In genomic region chr4:3230908-3231684, GRCm38 (mm10) we compare ENCODE assay signal across 9 mouse cellular contexts. TPM values are rescaled to one million over a fixed set of nuclear protein-coding genes. Genes with fewer than 3 reads are reported as not detected.
DNase-seq lines count a peak whose midpoint lies in the region; ATAC-seq and TF ChIP-seq lines count a peak whose summit lies in the region.
"Had no signal": no experiment of that assay in that cellular context is flagged by ENCODE, and none has a peak within 500 bp of the region (broad histone marks: within the 10 kb centered on the region; RNA-seq: fewer than 3 reads in every experiment).

No protein-coding gene starts in this region.

- no peaks in the 10 kb centered on the region for H3K36me3 ChIP-seq in hindbrain, embryonic 16.5 days (ENCODE audit: control insufficient read depth, insufficient read depth, low read length)
- no peaks in the 10 kb centered on the region for H3K36me3 ChIP-seq in liver, embryonic 11.5 days (ENCODE audit: control insufficient read depth, insufficient read depth, low read length)
- H3K36me3 ChIP-seq in midbrain, postnatal 0 days (ENCODE audit: insufficient read depth, low read length): no peaks in the 10 kb centered on the region

- no peaks in the 10 kb centered on the region for H3K4me1 ChIP-seq in hindbrain, embryonic 16.5 days (ENCODE audit: control insufficient read depth, insufficient read depth, low read depth, low read length)
- H3K4me1 ChIP-seq in liver, embryonic 11.5 days (replicated peaks; ENCODE audit: control insufficient read depth, insufficient read depth, low read length): no peaks in the 10 kb centered on the region
- H3K4me1 ChIP-seq in midbrain, postnatal 0 days (ENCODE audit: insufficient read depth, low read length): no peaks in the 10 kb centered on the region

- peaks cover 25% of the 10 kb centered on the region for H3K9me3 ChIP-seq in hindbrain, embryonic 16.5 days (ENCODE audit: control insufficient read depth, low read length)
- H3K9me3 ChIP-seq in liver, embryonic 11.5 days (ENCODE audit: control insufficient read depth, low read length): peaks cover 21% of the 10 kb centered on the region
- peaks cover 40% of the 10 kb centered on the region for H3K9me3 ChIP-seq in midbrain, postnatal 0 days (ENCODE audit: low read length)

- peak overlapping the region; percentile 41 for H3K4me3 ChIP-seq in hindbrain, embryonic 16.5 days (ENCODE audit: low read length)
- H3K4me3 ChIP-seq in liver, embryonic 11.5 days (ENCODE audit: low read depth, low read length): peak overlapping the region; percentile 41
- peak overlapping the region; percentile 31; the same call in 1 of the 2 replicates for H3K4me3 ChIP-seq in midbrain, postnatal 0 days (ENCODE audit: low read depth, low read length)

- DNase-seq in heart, adult 11 months: peak; percentile 97
- no peak for DNase-seq in heart, adult 8-10 months (ENCODE audit: low spot score)
- DNase-seq in gastrocnemius, postnatal 10 days: peak; percentile 80
- DNase-seq in liver, embryonic 11.5 days (ENCODE audit: low spot score): peak; percentile 59
- DNase-seq in midbrain, postnatal 0 days (ENCODE audit: low spot score): no peak
- DNase-seq in right cerebral cortex, postnatal 14 days: no peak
- DNase-seq in left cerebral cortex, adult 18-20 months (ENCODE audit: low spot score in 2 of 2): no peak

- 9% methylated on average over 28 of the region's 48 CpGs for WGBS in hindbrain, embryonic 16.5 days
- WGBS in liver, embryonic 11.5 days: 6% methylated on average over 39 of the region's 48 CpGs
- WGBS in midbrain, postnatal 0 days: 9% methylated on average over 31 of the region's 48 CpGs

- H3K9ac ChIP-seq in hindbrain, embryonic 16.5 days (ENCODE audit: low read depth, low read length): peak overlapping the region; percentile 44
- H3K9ac ChIP-seq in liver, embryonic 11.5 days (ENCODE audit: low read depth, low read length): no peak overlapping the region
- no peak overlapping the region for H3K9ac ChIP-seq in midbrain, postnatal 0 days (replicated peaks; ENCODE audit: low read length, poor library complexity, severe bottlenecking)

- H3K4me2 ChIP-seq in hindbrain, embryonic 16.5 days (ENCODE audit: low read length): peak overlapping the region; percentile 71
- H3K4me2 ChIP-seq in liver, embryonic 11.5 days: peak overlapping the region; percentile 66
- peak overlapping the region; percentile 56 for H3K4me2 ChIP-seq in midbrain, postnatal 0 days (ENCODE audit: low read depth, low read length, poor library complexity, severe bottlenecking)

- ATAC-seq in hindbrain, embryonic 16.5 days: 0 out of 2 replicates have a peak, but pooled peaks have one; percentile 16
- ATAC-seq in liver, embryonic 11.5 days (replicated peaks; ENCODE audit: low FRiP score): peak; percentile 56; the same call in 1 of the 2 replicates
- ATAC-seq in midbrain, postnatal 0 days (ENCODE audit: low FRiP score): no peak

- H3K27me3 ChIP-seq in hindbrain, embryonic 16.5 days (replicated peaks; ENCODE audit: control insufficient read depth, insufficient read depth, low read length): no peaks in the 10 kb centered on the region
- H3K27me3 ChIP-seq in liver, embryonic 11.5 days (replicated peaks; ENCODE audit: control insufficient read depth, insufficient read depth, low read length): no peaks in the 10 kb centered on the region
- H3K27me3 ChIP-seq in midbrain, postnatal 0 days (ENCODE audit: insufficient read depth, low read length): no peaks in the 10 kb centered on the region

- H3K27ac ChIP-seq in hindbrain, embryonic 16.5 days (ENCODE audit: low read depth, low read length): no peak overlapping the region
- no peak overlapping the region for H3K27ac ChIP-seq in liver, embryonic 11.5 days (ENCODE audit: low read depth, low read length)
- H3K27ac ChIP-seq in midbrain, postnatal 0 days (ENCODE audit: low read depth, low read length): no peak overlapping the region

- no peak for TF ChIP-seq CTCF in midbrain, postnatal 0 days (IDR thresholded peaks at IDR 0.05)

RNA-seq across cellular contexts. Expression of gene Vmn1r3, which starts 45.9 kb away (rescaled TPM):
- not detected for total RNA-seq in heart, adult 8-10 months (2022)
- not detected for total RNA-seq in gastrocnemius, postnatal 10 days (2021)
- not detected in 2 replicates for polyA plus RNA-seq in hindbrain, embryonic 16.5 days (2015; fragmentation: Nextera tagmentation; extraction: Ambion mirVana)
- polyA plus RNA-seq in liver, embryonic 11.5 days (2014; fragmentation: Nextera tagmentation; extraction: Ambion mirVana): not detected in 2 replicates
- total RNA-seq in midbrain, postnatal 0 days (2014; rRNA removed): not detected in 2 replicates
- polyA plus RNA-seq in midbrain, postnatal 0 days (2015; fragmentation: Nextera tagmentation; extraction: Ambion mirVana): not detected in 2 replicates
- total RNA-seq in left cerebral cortex, adult 18-20 months (2021): not detected
- polyA plus RNA-seq: gonadal fat pad, adult 2 months had no signal

Comparison
In these comparisons a context has a peak if more than half of its experiments do, and no peak if none do; other contexts are left out.
1. DNase-seq: peak in heart, adult 11 months (single experiment), gastrocnemius, postnatal 10 days (single experiment) and liver, embryonic 11.5 days (single experiment); none in heart, adult 8-10 months (single experiment), midbrain, postnatal 0 days (single experiment), right cerebral cortex, postnatal 14 days (single experiment) and left cerebral cortex, adult 18-20 months (0 of 2).
2. Peak in every context shown above with its lines, with median percentiles within 50 percentile points of each other: H3K4me2 ChIP-seq and H3K4me3 ChIP-seq.